Mouse (Mus musculus) ES-Bruce4 (cell line): Measurements from ENCODE around the gene Plrg1.

Experiments
- CTCF ChIP-seq: IDR thresholded peaks from one replicate; pipeline ENCODE4 v1.8.1; 2011; ENCODE audit warnings: low read depth, low read length
- EP300 ChIP-seq: IDR thresholded peaks from 2 replicates; pipeline ENCODE4 v1.6.1; 2011; ENCODE audit warnings: low read depth, low read length; ENCODE audit not compliant: insufficient read depth

DNA sequence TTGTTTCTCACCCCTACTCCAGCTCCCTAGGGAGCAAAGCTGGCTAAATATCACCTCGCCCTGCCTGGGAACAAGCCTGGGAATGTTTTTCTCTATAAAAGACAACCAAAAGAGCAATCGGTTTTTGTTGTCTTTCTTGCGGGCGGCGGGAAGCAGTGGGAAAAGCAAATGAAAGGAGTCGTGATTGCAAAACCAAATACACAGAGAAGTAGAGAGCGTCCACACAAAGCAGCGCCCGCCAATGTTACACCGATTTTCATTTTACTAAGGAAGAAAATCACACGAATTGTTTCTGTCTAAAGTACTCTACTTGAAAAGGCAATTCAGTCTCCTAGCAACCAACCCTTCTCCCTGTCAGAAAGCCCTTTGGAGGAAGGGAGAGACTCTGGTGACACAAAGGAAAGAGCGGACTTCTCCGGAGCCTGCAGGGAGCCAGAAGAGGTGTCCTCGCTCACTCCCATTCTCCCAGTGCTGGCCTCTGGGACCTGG lies 43.3 kb downstream of the Plrg1 start:
- TF ChIP-seq EP300 (no peak), CTCF (no peak)
